Mouse (Mus musculus) heart, embryonic 16.5 days (tissue): ENCODE results near the gene Gm21680. TPM values are rescaled to one million over a fixed set of nuclear protein-coding genes. Genes with fewer than 3 reads are reported as not detected.
"Not testable (repeated sequence)": the region's sequence is repeated elsewhere in the genome, so short reads cannot be mapped to it uniquely, and the experiment has no call there.

ENCODE experiments used
- ATAC-seq: fragments of 200-750 bp; cut with Nextera tagmentation; replicated peaks from 2 replicates; pipeline ENCODE4 v1.8.0; 2017; ENCODE audit warnings: moderate number of reproducible peaks; ENCODE audit not compliant: insufficient read depth, low FRiP score; ENCODE audit errors: extremely low read depth
- H3K27ac ChIP-seq: fragments of 300-500 bp; sonication (generic); 2 replicates; pipeline ENCODE4 v1.5.1; 2014; ENCODE audit warnings: mild to moderate bottlenecking, low read length, control low read depth, moderate library complexity
- H3K27me3 ChIP-seq: fragments of 300-500 bp; sonication (generic); 2 replicates; pipeline ENCODE4 v1.6.1; 2014; ENCODE audit warnings: low read length, mixed read lengths; ENCODE audit not compliant: control insufficient read depth, insufficient read depth
- H3K36me3 ChIP-seq: fragments of 300-500 bp; sonication (generic); 2 replicates; pipeline ENCODE4 v1.6.1; 2014; ENCODE audit not compliant: control insufficient read depth, insufficient read depth
- H3K4me1 ChIP-seq: fragments of 300-500 bp; sonication (generic); 2 replicates; pipeline ENCODE4 v1.6.1; 2014; ENCODE audit warnings: low read length, mixed read lengths; ENCODE audit not compliant: control insufficient read depth, insufficient read depth
- H3K4me2 ChIP-seq: fragments of 300-500 bp; sonication (generic); 2 replicates; pipeline ENCODE4 v1.6.1; 2014; ENCODE audit warnings: low read depth, mild to moderate bottlenecking, control low read depth, low read length
- H3K4me3 ChIP-seq: fragments of 300-500 bp; sonication (generic); 2 replicates; pipeline ENCODE4 v1.5.1; 2014; ENCODE audit warnings: mild to moderate bottlenecking, control low read depth, low read length
- H3K9ac ChIP-seq: fragments of 300-500 bp; sonication (generic); 2 replicates; pipeline ENCODE4 v1.6.1; 2014; ENCODE audit warnings: low read length, control low read depth
- H3K9me3 ChIP-seq: fragments of 300-500 bp; sonication (generic); replicated peaks from 2 replicates; pipeline ENCODE4 v1.6.1; 2016; ENCODE audit warnings: low read length; ENCODE audit not compliant: control insufficient read depth
- whole genome bisulfite sequencing: fragments of 180-500 bp; shearing (Covaris S2); extraction: QIAGEN DNeasy Blood & Tissue Kit; methylation state at CpG from one replicate; pipeline ENCODE4 v1.1.7; 2014; 5-methylcytosine and 5-hydroxymethylcytosine counted together
- polyA plus RNA-seq: library from polyadenylated mRNA; unstranded; fragments of >200 nt; fragmentation: Nextera tagmentation; extraction: Ambion mirVana; gene quantifications from 2 replicates; pipeline ENCODE4 v1.2.1, GENCODE M21; 2015

The Gm21680 gene
- polyA plus RNA-seq: 0.07 TPM in 1 of 2 replicates, not detected in the other

GRCm38 (mm10) chr5:25972563-25972962, at the start of gene Gm21680:
Gene Gm21680 (minus strand): TSS chr5:25972663.
- WGBS: no CpG with 5 or more reads among the region's 2 CpGs

DNA sequence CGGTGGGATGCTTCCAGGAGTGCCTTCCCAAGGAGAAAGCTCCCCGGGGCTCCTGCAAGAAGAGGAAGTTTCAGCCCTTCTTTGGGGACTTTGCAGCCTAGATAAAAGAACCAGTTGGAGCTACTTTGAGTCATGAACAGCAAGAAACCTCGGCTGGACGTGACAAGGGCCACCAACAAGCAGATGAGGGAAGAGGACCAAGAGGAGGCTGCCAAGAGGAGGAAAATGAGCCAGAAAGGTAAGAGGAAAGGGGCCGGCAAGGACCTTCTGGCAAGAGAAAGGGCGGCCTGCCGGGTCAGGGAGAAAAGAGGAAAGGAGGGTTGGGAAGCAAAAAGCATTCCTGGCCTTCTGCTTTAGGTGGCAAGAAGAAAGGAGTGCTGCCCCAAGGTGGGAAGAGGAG, 35.2 kb upstream of the Gm21680 start:
- not testable (repeated sequence) for ATAC-seq, H3K4me2 ChIP-seq, H3K27me3 ChIP-seq, H3K36me3 ChIP-seq, H3K4me3 ChIP-seq, H3K4me1 ChIP-seq, H3K27ac ChIP-seq, H3K9me3 ChIP-seq, H3K9ac ChIP-seq
- 52% methylated on average over 6 of the region's 7 CpGs for WGBS

More at GRCm38 (mm10) chr5:25972563-25972962, at the start of gene Gm21680:
- H3K9me3 ChIP-seq, H3K36me3 ChIP-seq, H3K27ac ChIP-seq, H3K4me3 ChIP-seq, H3K4me1 ChIP-seq, ATAC-seq, H3K4me2 ChIP-seq, H3K9ac ChIP-seq, H3K27me3 ChIP-seq: not testable (repeated sequence)

DNA sequence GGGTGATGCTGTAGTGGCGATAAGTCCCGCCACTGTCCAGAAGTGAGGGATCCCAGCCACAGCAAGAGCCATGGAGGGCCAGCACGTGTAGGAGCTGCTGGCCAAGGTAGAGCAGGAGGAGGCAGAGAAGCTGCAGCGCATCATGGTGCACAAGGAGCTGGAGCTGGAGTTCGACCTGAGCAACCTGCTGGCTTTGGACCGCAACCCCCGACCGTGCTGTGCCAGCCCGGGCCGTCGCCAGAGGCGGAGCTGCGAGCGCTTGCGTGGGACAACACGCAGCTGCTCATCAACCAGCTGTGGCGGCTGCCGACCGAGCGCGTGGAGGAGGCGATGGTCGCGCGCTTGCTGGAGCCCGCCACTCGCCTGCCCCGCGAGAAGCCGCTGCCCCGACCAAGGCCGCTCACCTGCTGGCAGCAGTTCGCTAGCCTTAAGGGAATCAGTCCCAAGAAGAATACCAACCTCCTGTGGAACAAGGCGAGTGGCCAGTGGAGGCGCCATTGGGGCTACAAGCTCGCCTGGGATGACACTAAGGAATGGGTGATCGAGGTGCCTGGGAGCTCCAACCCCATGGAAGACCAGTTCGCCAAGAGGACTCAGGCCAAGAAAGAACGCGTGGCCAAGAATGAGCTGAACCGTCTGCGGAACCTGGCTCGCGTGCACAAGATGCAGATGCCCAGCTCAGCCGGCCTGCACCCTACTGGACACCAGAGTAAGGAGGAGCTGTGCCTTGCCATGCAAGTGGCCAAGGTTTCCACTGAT, 34.7 kb upstream of the Gm21680 start:
- H3K4me2 ChIP-seq: peak overlapping the region; percentile 62
- peak; percentile 32; the same call in 1 of the 2 replicates for ATAC-seq
- H3K27ac ChIP-seq, H3K4me1 ChIP-seq, H3K27me3 ChIP-seq, H3K9ac ChIP-seq, H3K9me3 ChIP-seq, H3K36me3 ChIP-seq: not testable (repeated sequence)
- 16% methylated on average over 45 of the region's 45 CpGs for whole genome bisulfite sequencing
- peak overlapping the region; percentile 39 for H3K4me3 ChIP-seq

DNA sequence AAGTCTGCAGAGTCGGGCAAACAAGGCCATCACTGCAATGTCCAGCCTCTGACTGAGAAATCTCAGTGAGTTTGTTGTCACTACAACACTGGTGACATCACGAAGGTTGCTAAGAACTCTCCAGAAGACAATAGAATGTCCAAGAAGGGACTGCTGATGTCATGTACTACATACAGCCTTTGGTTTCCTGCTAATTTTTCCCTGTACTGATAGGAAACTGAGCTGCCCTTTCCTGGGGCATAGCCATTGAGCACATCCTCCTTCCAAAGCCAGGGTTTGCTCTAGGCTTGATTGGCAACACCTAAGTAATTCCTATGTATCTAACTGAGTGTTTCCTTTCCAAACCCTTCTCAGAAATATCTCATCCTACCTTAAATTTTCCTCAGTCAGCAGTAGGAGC, 32.2 kb upstream of the Gm21680 start, which contains the start of gene Gm1979:
Gene Gm1979 (minus strand): TSS at position 101 of the 400 bp plus-strand sequence.
- not testable (repeated sequence) for ATAC-seq
- WGBS: 78% methylated on average over 1 of the region's 2 CpGs

GRCm38 (mm10) chr5:25988550-25988949, 16.1 kb upstream of the Gm21680 start, which contains the start of gene Gm21698:
Gene Gm21698 (minus strand): TSS chr5:25988650.
- H3K4me2 ChIP-seq, H3K9me3 ChIP-seq, H3K4me1 ChIP-seq, H3K27me3 ChIP-seq, ATAC-seq, H3K9ac ChIP-seq, H3K4me3 ChIP-seq, H3K27ac ChIP-seq, H3K36me3 ChIP-seq: not testable (repeated sequence)
- no CpG with 5 or more reads among the region's 3 CpGs for WGBS

More for the DNA sequence above, 32.2 kb upstream of the Gm21680 start, which contains the start of gene Gm1979:
- not testable (repeated sequence) for H3K36me3 ChIP-seq, H3K9ac ChIP-seq, H3K4me3 ChIP-seq, H3K4me1 ChIP-seq, H3K9me3 ChIP-seq, H3K4me2 ChIP-seq, H3K27ac ChIP-seq, H3K27me3 ChIP-seq

- not testable (repeated sequence) for H3K27me3 ChIP-seq, H3K4me1 ChIP-seq, H3K9me3 ChIP-seq, H3K27ac ChIP-seq, ATAC-seq, H3K36me3 ChIP-seq, H3K9ac ChIP-seq
- Histone ChIP-seq H3K4me3 (peak overlapping the region; percentile 27), H3K4me2 (peak overlapping the region; percentile 49)
- 41% methylated on average over 16 of the region's 17 CpGs for WGBS
These were observed 15.4 kb downstream of the Gm21680 start for GRCm38 (mm10) chr5:25957050-25957449.

DNA sequence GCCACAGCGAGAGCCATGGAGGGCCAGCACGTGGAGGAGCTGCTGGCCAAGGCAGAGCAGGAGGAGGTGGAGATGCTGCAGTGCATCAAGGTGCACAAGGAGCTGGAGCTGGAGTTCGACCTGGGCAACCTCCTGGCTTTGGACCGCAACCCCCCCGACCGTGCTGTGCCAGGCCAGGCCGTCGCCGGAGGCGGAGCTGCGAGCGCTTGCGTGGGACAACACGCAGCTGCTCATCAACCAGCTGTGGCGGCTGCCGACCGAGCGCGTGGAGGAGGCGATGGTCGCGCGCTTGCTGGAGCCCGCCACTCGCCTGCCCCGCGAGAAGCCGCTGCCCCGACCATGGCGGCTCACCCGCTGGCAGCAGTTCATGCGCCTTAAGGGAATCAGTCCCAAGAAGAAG, 15.9 kb downstream of the Gm21680 start:
- not testable (repeated sequence) for H3K27me3 ChIP-seq, H3K36me3 ChIP-seq, H3K4me1 ChIP-seq, ATAC-seq, H3K9ac ChIP-seq, H3K27ac ChIP-seq, H3K9me3 ChIP-seq
- Histone ChIP-seq H3K4me2 (peak overlapping the region; percentile 49), H3K4me3 (peak overlapping the region; percentile 27)
- 21% methylated on average over 32 of the region's 32 CpGs for WGBS

- not testable (repeated sequence) for H3K4me2 ChIP-seq, H3K4me1 ChIP-seq, H3K9me3 ChIP-seq, H3K36me3 ChIP-seq, H3K9ac ChIP-seq, H3K4me3 ChIP-seq, ATAC-seq, H3K27ac ChIP-seq, H3K27me3 ChIP-seq
- 70% methylated on average over 2 of the region's 2 CpGs for WGBS
These were observed 18.1 kb downstream of the Gm21680 start, which contains the start of gene Gm21671 for GRCm38 (mm10) chr5:25954317-25954716. Gene Gm21671 (minus strand): TSS chr5:25954417.

- not testable (repeated sequence) for H3K36me3 ChIP-seq, H3K4me2 ChIP-seq, H3K27me3 ChIP-seq, H3K4me1 ChIP-seq, H3K9ac ChIP-seq, H3K9me3 ChIP-seq, H3K4me3 ChIP-seq, ATAC-seq, H3K27ac ChIP-seq
- WGBS: 73% methylated on average over 2 of the region's 2 CpGs
These were observed 27.1 kb downstream of the Gm21680 start for GRCm38 (mm10) chr5:25945391-25945790.
